Mouse (Mus musculus): ENCODE measurements around the gene Umodl1. TPM values are rescaled to one million over a fixed set of nuclear protein-coding genes. Genes with fewer than 3 reads are reported as not detected.

Umodl1 gene
- total and polyA plus RNA-seq, 3 experiments = not detected

DNA sequence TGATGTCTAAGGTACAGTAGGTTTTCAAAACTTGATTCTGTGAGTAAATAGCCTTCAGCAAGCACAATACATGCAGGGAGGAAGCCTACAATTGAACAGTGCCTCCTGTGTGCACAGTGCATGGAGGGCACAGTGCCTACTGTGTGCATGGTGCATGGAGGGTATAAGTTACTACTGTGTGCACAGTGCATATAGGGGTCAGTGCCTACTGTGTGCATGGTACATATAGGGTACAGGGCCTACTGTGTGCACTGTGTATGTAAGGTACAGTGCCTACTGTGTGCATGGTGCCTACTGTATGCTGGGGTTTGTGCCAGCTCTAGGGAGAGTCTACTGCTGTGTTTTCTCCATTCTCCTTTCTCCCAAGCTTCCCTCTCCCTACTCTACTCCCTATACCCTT is 40.2 kb upstream of the Umodl1 start:
- DNase-seq (ENCODE audit: low read depth, low spot score) = peak; percentile 3
- Histone ChIP-seq H3K79me2 (ENCODE audit: control insufficient read depth, insufficient read depth, low read length, poor library complexity) (no peaks in the 10 kb centered on the region), H3K9ac (ENCODE audit: control insufficient read depth, low read depth, low read length, poor library complexity, severe bottlenecking) (no peak overlapping the region), H3K9me3 (replicated peaks; ENCODE audit: insufficient read depth, low read length) (no peaks in the 10 kb centered on the region), H3K36me3 (ENCODE audit: control insufficient read depth in 1 of 2, insufficient read depth in 2 of 2, low read length in 2 of 2) (no peaks in the 10 kb centered on the region), H3K27me3 (ENCODE audit: control insufficient read depth in 1 of 2, insufficient read depth in 2 of 2, low read length in 2 of 2) (no peaks in the 10 kb centered on the region), H3K27ac (ENCODE audit: control insufficient read depth, low read depth, low read length) (no peak overlapping the region), H3K4me3 (ENCODE audit: control insufficient read depth in 1 of 2, insufficient read depth in 1 of 2, low read depth in 2 of 2, low read length in 2 of 2) (no peak overlapping the region), H3K4me1 (ENCODE audit: control insufficient read depth in 1 of 2, insufficient read depth in 2 of 2, low read length in 2 of 2) (no peaks in the 10 kb centered on the region)
- no peak for TF ChIP-seq SIN3A (IDR thresholded peaks at IDR 0.05; ENCODE audit: low read length)
- no peak for TF ChIP-seq TAL1 (IDR thresholded peaks at IDR 0.05; ENCODE audit: low read length)
- TF ChIP-seq CTCF (IDR thresholded peaks at IDR 0.05 in 2 of 3, conservative IDR thresholded peaks at IDR 0.05 in 1 of 3; ENCODE audit: control insufficient read depth in 1 of 3, insufficient read depth in 1 of 3, low read depth in 2 of 3, low read length in 3 of 3, poor library complexity in 1 of 3, severe bottlenecking in 1 of 3) = no peak
- TF ChIP-seq MAFK (IDR thresholded peaks at IDR 0.05; ENCODE audit: borderline replicate concordance, low read depth, low read length) = no peak
- TF ChIP-seq ZKSCAN1 (IDR thresholded peaks at IDR 0.05; ENCODE audit: low read depth, low read length) = peak; percentile 96

DNA sequence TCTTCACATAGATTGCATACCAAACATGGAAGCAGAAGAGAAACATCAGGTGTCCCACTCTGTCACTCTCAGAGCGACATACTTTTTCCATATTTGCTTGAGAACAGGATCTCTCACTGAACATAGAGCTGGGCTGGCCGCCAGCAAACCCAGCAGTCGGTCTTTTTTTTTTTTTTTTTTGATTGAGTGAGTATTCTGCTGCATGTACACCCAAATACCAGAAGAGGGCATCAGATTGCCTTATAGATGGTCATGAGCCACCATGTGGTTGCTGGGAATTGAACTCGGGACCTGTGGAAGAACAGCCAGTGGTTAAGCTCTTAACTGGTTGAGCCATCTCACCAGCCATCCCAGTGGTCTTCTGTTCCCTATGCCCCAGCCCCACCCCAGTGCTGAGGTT is 30.9 kb upstream of the Umodl1 start:
- peak; percentile 59 for DNase-seq (ENCODE audit: low read depth, low spot score)
- H3K79me2 ChIP-seq (ENCODE audit: control insufficient read depth, insufficient read depth, low read length, poor library complexity) = no peaks in the 10 kb centered on the region
- no peaks in the 10 kb centered on the region for H3K4me1 ChIP-seq (ENCODE audit: control insufficient read depth in 1 of 2, insufficient read depth in 2 of 2, low read length in 2 of 2)
- TF ChIP-seq UBTF (IDR thresholded peaks at IDR 0.05; ENCODE audit: borderline replicate concordance, insufficient read depth, low read depth, low read length) (no peak), POLR2A (IDR thresholded peaks at IDR 0.05; ENCODE audit: control insufficient read depth in 1 of 2, insufficient read depth in 1 of 2, low read depth in 1 of 2, low read length in 2 of 2, poor library complexity in 1 of 2) (no peak), SMC3 (IDR thresholded peaks at IDR 0.05; ENCODE audit: low read depth, low read length) (peak; percentile 39), GABPA (IDR thresholded peaks at IDR 0.05; ENCODE audit: low read depth, low read length) (no peak), RAD21 (IDR thresholded peaks at IDR 0.05; ENCODE audit: low read depth, low read length) (peak; percentile 13; the same call in 1 of the 2 replicates), ZNF384 (IDR thresholded peaks at IDR 0.05; ENCODE audit: low read depth, low read length) (peak; percentile 94), MYC (IDR thresholded peaks at IDR 0.05; ENCODE audit: low read depth, low read length) (peak; percentile 40; the same call in 1 of the 2 replicates), TCF12 (IDR thresholded peaks at IDR 0.05; ENCODE audit: low read depth, low read length) (no peak), CTCF (IDR thresholded peaks at IDR 0.05 in 2 of 3, conservative IDR thresholded peaks at IDR 0.05 in 1 of 3; ENCODE audit: control insufficient read depth in 1 of 3, insufficient read depth in 1 of 3, low read depth in 2 of 3, low read length in 3 of 3, poor library complexity in 1 of 3, severe bottlenecking in 1 of 3) (peak; percentile 11 to 57 (median 29); a peak in 2 of 6 replicates), TBP (IDR thresholded peaks at IDR 0.05; ENCODE audit: low read depth, low read length) (no peak)
- no peaks in the 10 kb centered on the region for H3K27me3 ChIP-seq (ENCODE audit: control insufficient read depth in 1 of 2, insufficient read depth in 2 of 2, low read length in 2 of 2)
- no peaks in the 10 kb centered on the region for H3K36me3 ChIP-seq (ENCODE audit: control insufficient read depth in 1 of 2, insufficient read depth in 2 of 2, low read length in 2 of 2)
- no peak overlapping the region for H3K4me3 ChIP-seq (ENCODE audit: control insufficient read depth in 1 of 2, insufficient read depth in 1 of 2, low read depth in 2 of 2, low read length in 2 of 2)
- H3K9me3 ChIP-seq (replicated peaks; ENCODE audit: insufficient read depth, low read length) = no peaks in the 10 kb centered on the region
- H3K27ac ChIP-seq (ENCODE audit: control insufficient read depth, low read depth, low read length) = no peak overlapping the region
- H3K9ac ChIP-seq (ENCODE audit: control insufficient read depth, low read depth, low read length, poor library complexity, severe bottlenecking) = no peak overlapping the region

DNA sequence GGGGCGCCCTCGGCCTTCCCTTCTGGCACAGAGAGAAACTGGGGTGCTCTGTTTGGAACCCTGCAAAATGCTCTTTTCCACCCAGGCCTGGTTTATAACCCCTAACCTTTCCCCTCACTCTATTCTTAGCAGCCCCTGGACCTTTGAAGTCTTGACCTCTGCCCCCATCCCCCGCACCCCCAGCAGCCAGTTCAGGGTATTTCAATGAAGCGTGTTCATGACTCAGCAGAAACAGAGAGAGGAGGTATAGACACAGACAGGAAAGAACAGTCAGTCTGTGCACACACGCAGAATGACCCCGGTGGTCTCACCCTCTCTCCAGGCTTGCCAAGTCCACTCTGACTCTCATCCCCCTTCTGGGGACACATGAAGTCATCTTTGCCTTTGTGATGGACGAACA is 23.6 kb upstream of the Umodl1 start:
- no peaks in the 10 kb centered on the region for H3K4me1 ChIP-seq (ENCODE audit: control insufficient read depth in 1 of 2, insufficient read depth in 2 of 2, low read length in 2 of 2)
- no peaks in the 10 kb centered on the region for H3K9me3 ChIP-seq (replicated peaks; ENCODE audit: insufficient read depth, low read length)
- no peak overlapping the region for H3K27ac ChIP-seq (ENCODE audit: control insufficient read depth, low read depth, low read length)
- TF ChIP-seq MAX (IDR thresholded peaks at IDR 0.05; ENCODE audit: low read length) (no peak), POLR2A (IDR thresholded peaks at IDR 0.05; ENCODE audit: control insufficient read depth in 1 of 2, insufficient read depth in 1 of 2, low read depth in 1 of 2, low read length in 2 of 2, poor library complexity in 1 of 2) (no peak), POLR2AphosphoS5 (IDR thresholded peaks at IDR 0.05; ENCODE audit: borderline replicate concordance, low read depth, low read length) (no peak), EP300 (IDR thresholded peaks at IDR 0.05; ENCODE audit: low read depth in 1 of 2, low read length in 2 of 2) (no peak), SMC3 (IDR thresholded peaks at IDR 0.05; ENCODE audit: low read depth, low read length) (no peak), MAFK (IDR thresholded peaks at IDR 0.05; ENCODE audit: borderline replicate concordance, low read depth, low read length) (no peak), BHLHE40 (IDR thresholded peaks at IDR 0.05; ENCODE audit: borderline replicate concordance, low read depth, low read length) (no peak), ZNF384 (IDR thresholded peaks at IDR 0.05; ENCODE audit: low read depth, low read length) (no peak), RAD21 (IDR thresholded peaks at IDR 0.05; ENCODE audit: low read depth, low read length) (no peak)
- H3K9ac ChIP-seq (ENCODE audit: control insufficient read depth, low read depth, low read length, poor library complexity, severe bottlenecking) = no peak overlapping the region
- no peaks in the 10 kb centered on the region for H3K79me2 ChIP-seq (ENCODE audit: control insufficient read depth, insufficient read depth, low read length, poor library complexity)
- no peak overlapping the region for H3K4me3 ChIP-seq (ENCODE audit: control insufficient read depth in 1 of 2, insufficient read depth in 1 of 2, low read depth in 2 of 2, low read length in 2 of 2)
- no peak for DNase-seq (ENCODE audit: low read depth, low spot score)
- H3K36me3 ChIP-seq (ENCODE audit: control insufficient read depth in 1 of 2, insufficient read depth in 2 of 2, low read length in 2 of 2) = no peaks in the 10 kb centered on the region
- no peaks in the 10 kb centered on the region for H3K27me3 ChIP-seq (ENCODE audit: control insufficient read depth in 1 of 2, insufficient read depth in 2 of 2, low read length in 2 of 2)

Measured in MEL (cell line).